Mouse (Mus musculus): ENCODE measurements around the gene Klhl33. TPM values are rescaled to one million over a fixed set of nuclear protein-coding genes. Genes with fewer than 3 reads are reported as not detected.
"Not testable (repeated sequence)": the region's sequence is repeated elsewhere in the genome, so short reads cannot be mapped to it uniquely, and the experiment has no call there.

Klhl33 gene
- polyA plus RNA-seq, 1 experiment from 2014 or later: 0.08 TPM

- Histone ChIP-seq H3K36me3 (ENCODE audit: control insufficient read depth, insufficient read depth) (no peaks in the 10 kb centered on the region), H3K27ac (ENCODE audit: low read length) (peak within 1 kb of the TSS; percentile 67), H3K9ac (ENCODE audit: low read depth, low read length) (peak within 1 kb of the TSS; percentile 53), H3K9me3 (replicated peaks; ENCODE audit: control insufficient read depth, low read length) (no peaks in the 10 kb centered on the region), H3K4me3 (ENCODE audit: low read depth, low read length) (peak within 1 kb of the TSS; percentile 65), H3K27me3 (ENCODE audit: control insufficient read depth, insufficient read depth, low read depth, low read length) (no peaks in the 10 kb centered on the region), H3K4me1 (ENCODE audit: control insufficient read depth, low read depth, low read length) (peaks cover 3% of the 10 kb centered on the region; the same call in 1 of the 2 replicates), H3K4me2 (ENCODE audit: low read depth, low read length) (peak within 1 kb of the TSS; percentile 55)
- peak; percentile 92 for ATAC-seq (ENCODE audit: low read depth)
- 4% methylated on average over 32 of the region's 32 CpGs for WGBS (ENCODE audit: insufficient replicate concordance)
Measured at GRCm38 (mm10) chr14:50869889-50870804, 27.2 kb downstream of the Klhl33 start, which contains the start of gene Tep1. Gene Tep1 (minus strand): TSS chr14:50870560.

GRCm38 (mm10) chr14:50868656-50869055 is 28.7 kb downstream of the Klhl33 start:
- H3K27me3 ChIP-seq (ENCODE audit: control insufficient read depth, insufficient read depth, low read depth, low read length): no peaks in the 10 kb centered on the region
- H3K36me3 ChIP-seq (ENCODE audit: control insufficient read depth, insufficient read depth): no peaks in the 10 kb centered on the region
- no peak overlapping the region for H3K9ac ChIP-seq (ENCODE audit: low read depth, low read length)
- ATAC-seq (ENCODE audit: low read depth): no peak
- no peak overlapping the region for H3K27ac ChIP-seq (ENCODE audit: low read length)
- no peaks in the 10 kb centered on the region for H3K9me3 ChIP-seq (replicated peaks; ENCODE audit: control insufficient read depth, low read length)
- no peak overlapping the region for H3K4me3 ChIP-seq (ENCODE audit: low read depth, low read length)
- no peak overlapping the region for H3K4me2 ChIP-seq (ENCODE audit: low read depth, low read length)
- WGBS (ENCODE audit: insufficient replicate concordance): 68% methylated on average over 5 of the region's 5 CpGs
- peaks cover 3% of the 10 kb centered on the region; the same call in 1 of the 2 replicates for H3K4me1 ChIP-seq (ENCODE audit: control insufficient read depth, low read depth, low read length)

GRCm38 (mm10) chr14:50868211-50868610 is 29.1 kb downstream of the Klhl33 start:
- Histone ChIP-seq H3K27me3 (ENCODE audit: control insufficient read depth, insufficient read depth, low read depth, low read length) (no peaks in the 10 kb centered on the region), H3K9me3 (replicated peaks; ENCODE audit: control insufficient read depth, low read length) (no peaks in the 10 kb centered on the region), H3K36me3 (ENCODE audit: control insufficient read depth, insufficient read depth) (no peaks in the 10 kb centered on the region), H3K9ac (ENCODE audit: low read depth, low read length) (no peak overlapping the region), H3K4me2 (ENCODE audit: low read depth, low read length) (no peak overlapping the region), H3K4me3 (ENCODE audit: low read depth, low read length) (no peak overlapping the region), H3K27ac (ENCODE audit: low read length) (no peak overlapping the region), H3K4me1 (ENCODE audit: control insufficient read depth, low read depth, low read length) (peaks cover 3% of the 10 kb centered on the region; the same call in 1 of the 2 replicates)
- 57% methylated on average over 4 of the region's 4 CpGs for WGBS (ENCODE audit: insufficient replicate concordance)
- ATAC-seq (ENCODE audit: low read depth): no peak

GRCm38 (mm10) chr14:50866966-50867365 is 30.3 kb downstream of the Klhl33 start:
- H3K27me3 ChIP-seq (ENCODE audit: control insufficient read depth, insufficient read depth, low read depth, low read length): no peaks in the 10 kb centered on the region
- no peak for ATAC-seq (ENCODE audit: low read depth)
- no peak overlapping the region for H3K9ac ChIP-seq (ENCODE audit: low read depth, low read length)
- H3K4me2 ChIP-seq (ENCODE audit: low read depth, low read length): no peak overlapping the region
- 74% methylated on average over 3 of the region's 3 CpGs for WGBS (ENCODE audit: insufficient replicate concordance)
- H3K4me1 ChIP-seq (ENCODE audit: control insufficient read depth, low read depth, low read length): peaks cover 3% of the 10 kb centered on the region; the same call in 1 of the 2 replicates
- H3K4me3 ChIP-seq (ENCODE audit: low read depth, low read length): no peak overlapping the region
- no peaks in the 10 kb centered on the region for H3K36me3 ChIP-seq (ENCODE audit: control insufficient read depth, insufficient read depth)
- no peak overlapping the region for H3K27ac ChIP-seq (ENCODE audit: low read length)
- H3K9me3 ChIP-seq (replicated peaks; ENCODE audit: control insufficient read depth, low read length): no peaks in the 10 kb centered on the region

GRCm38 (mm10) chr14:50865005-50865404 is 32.3 kb downstream of the Klhl33 start:
- not testable (repeated sequence) for H3K27ac ChIP-seq (ENCODE audit: low read length); H3K4me3 ChIP-seq (ENCODE audit: low read depth, low read length); ATAC-seq (ENCODE audit: low read depth); H3K4me2 ChIP-seq (ENCODE audit: low read depth, low read length); H3K27me3 ChIP-seq (ENCODE audit: control insufficient read depth, insufficient read depth, low read depth, low read length); H3K9me3 ChIP-seq (replicated peaks; ENCODE audit: control insufficient read depth, low read length); H3K9ac ChIP-seq (ENCODE audit: low read depth, low read length); H3K4me1 ChIP-seq (ENCODE audit: control insufficient read depth, low read depth, low read length); H3K36me3 ChIP-seq (ENCODE audit: control insufficient read depth, insufficient read depth)

GRCm38 (mm10) chr14:50862641-50863040 is 34.7 kb downstream of the Klhl33 start:
- 68% methylated on average over 10 of the region's 10 CpGs for WGBS (ENCODE audit: insufficient replicate concordance)
- Histone ChIP-seq H3K9me3 (replicated peaks; ENCODE audit: control insufficient read depth, low read length) (no peaks in the 10 kb centered on the region), H3K27me3 (ENCODE audit: control insufficient read depth, insufficient read depth, low read depth, low read length) (no peaks in the 10 kb centered on the region), H3K36me3 (ENCODE audit: control insufficient read depth, insufficient read depth) (peaks cover 3% of the 10 kb centered on the region; the same call in 1 of the 2 replicates), H3K9ac (ENCODE audit: low read depth, low read length) (no peak overlapping the region), H3K4me1 (ENCODE audit: control insufficient read depth, low read depth, low read length) (no peaks in the 10 kb centered on the region), H3K4me3 (ENCODE audit: low read depth, low read length) (no peak overlapping the region), H3K27ac (ENCODE audit: low read length) (no peak overlapping the region), H3K4me2 (ENCODE audit: low read depth, low read length) (no peak overlapping the region)
- ATAC-seq (ENCODE audit: low read depth): no peak

GRCm38 (mm10) chr14:50855788-50856187 is 41.5 kb downstream of the Klhl33 start:
- 66% methylated on average over 5 of the region's 5 CpGs for WGBS (ENCODE audit: insufficient replicate concordance)
- no peak overlapping the region for H3K4me2 ChIP-seq (ENCODE audit: low read depth, low read length)
- H3K27me3 ChIP-seq (ENCODE audit: control insufficient read depth, insufficient read depth, low read depth, low read length): no peaks in the 10 kb centered on the region
- H3K27ac ChIP-seq (ENCODE audit: low read length): no peak overlapping the region
- H3K9me3 ChIP-seq (replicated peaks; ENCODE audit: control insufficient read depth, low read length): no peaks in the 10 kb centered on the region
- H3K36me3 ChIP-seq (ENCODE audit: control insufficient read depth, insufficient read depth): peaks cover 3% of the 10 kb centered on the region; the same call in 1 of the 2 replicates
- H3K4me1 ChIP-seq (ENCODE audit: control insufficient read depth, low read depth, low read length): no peaks in the 10 kb centered on the region
- ATAC-seq (ENCODE audit: low read depth): no peak
- no peak overlapping the region for H3K9ac ChIP-seq (ENCODE audit: low read depth, low read length)
- H3K4me3 ChIP-seq (ENCODE audit: low read depth, low read length): no peak overlapping the region

Other genes starting within 250 kb of the Klhl33 start
- gene Olfr747, start 204.3 kb downstream of the Klhl33 start, polyA plus RNA-seq (2015; fragmentation: Nextera tagmentation; extraction: Ambion mirVana): not detected in 2 replicates
- gene Olfr748, start 190.1 kb downstream of the Klhl33 start, polyA plus RNA-seq (2015; fragmentation: Nextera tagmentation; extraction: Ambion mirVana): not detected in 2 replicates
- gene Olfr749, start 152.4 kb downstream of the Klhl33 start, polyA plus RNA-seq (2015; fragmentation: Nextera tagmentation; extraction: Ambion mirVana): not detected in 2 replicates
- gene Ttc5, start 112.0 kb downstream of the Klhl33 start, polyA plus RNA-seq (2015; fragmentation: Nextera tagmentation; extraction: Ambion mirVana): 14.6 TPM in 2 replicates
- not detected in 2 replicates for gene Ccnb1ip1, start 89.8 kb downstream of the Klhl33 start, polyA plus RNA-seq (2015; fragmentation: Nextera tagmentation; extraction: Ambion mirVana)
- 28.9 and 31.0 TPM in 2 replicates for gene Parp2, start 89.7 kb downstream of the Klhl33 start, polyA plus RNA-seq (2015; fragmentation: Nextera tagmentation; extraction: Ambion mirVana)
- gene Tep1, start 26.9 kb downstream of the Klhl33 start, polyA plus RNA-seq (2015; fragmentation: Nextera tagmentation; extraction: Ambion mirVana): 3.2 and 3.7 TPM in 2 replicates
- 53.3 and 54.4 TPM in 2 replicates for gene Osgep, start 27.4 kb upstream of the Klhl33 start, polyA plus RNA-seq (2015; fragmentation: Nextera tagmentation; extraction: Ambion mirVana)
- gene Apex1, start 27.5 kb upstream of the Klhl33 start, polyA plus RNA-seq (2015; fragmentation: Nextera tagmentation; extraction: Ambion mirVana): 61.8 and 61.9 TPM in 2 replicates
- 22.8 and 24.9 TPM in 2 replicates for gene Pip4p1, start 33.3 kb upstream of the Klhl33 start, polyA plus RNA-seq (2015; fragmentation: Nextera tagmentation; extraction: Ambion mirVana)
- 75.2 and 83.1 TPM in 2 replicates for gene Pnp, start 33.6 kb upstream of the Klhl33 start, polyA plus RNA-seq (2015; fragmentation: Nextera tagmentation; extraction: Ambion mirVana)
- not detected in 2 replicates for gene Gm49342, start 47.0 kb upstream of the Klhl33 start, polyA plus RNA-seq (2015; fragmentation: Nextera tagmentation; extraction: Ambion mirVana)
- 10.6 and 11.0 TPM in 2 replicates for gene Pnp2, start 58.5 kb upstream of the Klhl33 start, polyA plus RNA-seq (2015; fragmentation: Nextera tagmentation; extraction: Ambion mirVana)
- 0.09 TPM in 1 of 2 replicates, not detected in the other for gene Rnase10, start 110.2 kb upstream of the Klhl33 start, polyA plus RNA-seq (2015; fragmentation: Nextera tagmentation; extraction: Ambion mirVana)
- gene Rnase9, start 144.4 kb upstream of the Klhl33 start, polyA plus RNA-seq (2015; fragmentation: Nextera tagmentation; extraction: Ambion mirVana): not detected in 2 replicates
- gene Rnase11, start 152.7 kb upstream of the Klhl33 start, polyA plus RNA-seq (2015; fragmentation: Nextera tagmentation; extraction: Ambion mirVana): not detected in 2 replicates
- gene Rnase12, start 160.2 kb upstream of the Klhl33 start, polyA plus RNA-seq (2015; fragmentation: Nextera tagmentation; extraction: Ambion mirVana): 1.7 and 2.0 TPM in 2 replicates
- not detected in 2 replicates for gene Olfr750, start 176.9 kb upstream of the Klhl33 start, polyA plus RNA-seq (2015; fragmentation: Nextera tagmentation; extraction: Ambion mirVana)
- 19.7 and 23.1 TPM in 2 replicates for gene Rnase4, start 193.6 kb upstream of the Klhl33 start, polyA plus RNA-seq (2015; fragmentation: Nextera tagmentation; extraction: Ambion mirVana)
- 6.7 and 8.4 TPM in 2 replicates for gene Ang, start 193.6 kb upstream of the Klhl33 start, polyA plus RNA-seq (2015; fragmentation: Nextera tagmentation; extraction: Ambion mirVana)
- gene Eddm3b, start 216.9 kb upstream of the Klhl33 start, polyA plus RNA-seq (2015; fragmentation: Nextera tagmentation; extraction: Ambion mirVana): not detected in 2 replicates
- 2.7 and 3.2 TPM in 2 replicates for gene Rnase6, start 226.4 kb upstream of the Klhl33 start, polyA plus RNA-seq (2015; fragmentation: Nextera tagmentation; extraction: Ambion mirVana)
- gene Rnase1, start 249.3 kb upstream of the Klhl33 start, polyA plus RNA-seq (2015; fragmentation: Nextera tagmentation; extraction: Ambion mirVana): 0.27 and 2.1 TPM in 2 replicates